Mouse (Mus musculus) regulatory T cell (primary cell): ENCODE measurements around the gene Mycbpap.

Source experiments
- in situ Hi-C: fragments of 300-600 bp; cut with MboI, MseI; formaldehyde crosslinking; loops from one replicate; pipeline ENCODE4 v1.15.1; 2025; ENCODE audit warnings: high pct_unique_total_duplicates

Mycbpap gene

DNA sequence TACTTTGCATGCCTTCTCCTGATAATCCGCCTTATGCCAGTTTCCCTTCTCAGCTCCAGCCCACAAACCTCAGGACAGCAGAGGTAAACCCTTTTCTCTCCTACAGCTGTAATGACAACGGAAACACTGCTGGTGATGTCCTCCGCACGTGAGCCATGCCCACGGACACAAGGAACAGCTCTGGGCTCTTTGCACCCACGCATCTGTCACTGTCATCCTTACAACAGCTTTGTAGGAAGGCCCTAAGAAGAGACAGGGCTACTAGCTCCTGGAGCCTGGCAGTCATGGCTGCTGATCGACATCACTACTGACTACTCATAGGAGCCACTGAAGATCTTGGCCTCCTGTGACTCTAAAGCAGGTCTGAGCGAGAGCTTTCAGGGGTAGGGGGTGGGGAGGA is 11.6 kb upstream of the Mycbpap start:
- in situ Hi-C loops: no loop called here

DNA sequence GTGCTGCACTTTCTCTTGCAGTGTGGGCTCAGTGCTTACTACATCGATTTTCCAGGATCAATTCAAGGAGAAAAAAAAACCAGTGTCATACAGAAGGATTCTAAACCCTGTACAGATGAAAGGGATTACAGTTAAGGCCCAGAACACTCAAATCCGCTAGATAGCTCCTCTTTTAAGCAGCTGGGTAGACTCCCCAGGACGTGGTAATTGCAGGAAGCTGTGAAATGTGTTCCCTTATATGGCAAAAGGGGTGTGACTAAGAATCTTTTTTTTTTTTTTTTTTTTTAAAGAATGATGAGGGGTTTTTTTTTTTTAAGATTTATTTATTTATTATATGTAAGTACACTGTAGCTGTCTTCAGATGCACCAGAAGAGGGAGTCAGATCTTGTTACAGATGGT is 7.3 kb upstream of the Mycbpap start:
- in situ Hi-C loops: no loop called here

- in situ Hi-C loops: no loop called here
These were observed 4.8 kb upstream of the Mycbpap start for GRCm38 (mm10) chr11:94526171-94526879.

DNA sequence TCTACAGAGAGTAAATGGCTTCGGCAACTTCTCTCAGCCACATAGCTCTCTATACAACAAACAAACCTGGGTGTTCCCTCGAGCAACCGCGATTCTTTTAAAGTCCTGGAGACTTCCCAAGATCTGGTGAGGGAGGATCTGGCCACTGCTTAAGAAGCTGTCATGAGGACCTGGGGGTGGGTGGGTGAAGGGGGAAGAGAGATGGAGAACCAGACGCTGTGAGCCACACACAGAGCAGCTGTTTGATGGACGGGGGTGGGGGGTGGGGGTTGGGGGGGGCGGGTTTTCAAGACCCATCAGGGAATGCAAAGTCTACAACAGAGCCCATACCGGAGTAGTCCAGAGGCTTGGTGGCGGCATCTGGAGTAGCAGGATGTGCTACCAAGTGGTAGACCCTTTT is 8.1 kb downstream of the Mycbpap start:
- in situ Hi-C loops: no loop called here

DNA sequence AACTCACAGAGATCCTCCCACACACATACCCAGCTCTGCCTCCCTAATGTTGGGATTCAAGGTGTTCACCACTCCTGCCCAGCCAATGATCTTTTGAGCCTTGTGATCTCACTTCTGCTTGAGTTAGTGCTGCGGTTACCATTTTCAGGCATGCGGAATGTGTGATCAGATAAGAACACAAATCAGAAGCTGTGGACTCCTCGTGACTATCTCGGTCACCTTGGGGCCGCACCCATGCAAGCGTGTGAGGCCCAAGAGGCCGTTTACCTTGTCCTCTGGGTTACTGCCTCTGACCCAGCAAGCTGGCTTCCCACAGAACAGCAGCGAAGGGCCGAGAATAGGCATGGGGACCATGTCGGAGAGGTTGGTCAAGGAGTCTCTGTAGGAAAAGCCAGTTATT is 12.6 kb downstream of the Mycbpap start:
- in situ Hi-C loops: no loop called here

- in situ Hi-C loops: no loop called here
These were observed 20.1 kb downstream of the Mycbpap start for GRCm38 (mm10) chr11:94501482-94501881.

- in situ Hi-C loops: no loop called here
These were observed 21.2 kb downstream of the Mycbpap start for GRCm38 (mm10) chr11:94500362-94500761.

DNA sequence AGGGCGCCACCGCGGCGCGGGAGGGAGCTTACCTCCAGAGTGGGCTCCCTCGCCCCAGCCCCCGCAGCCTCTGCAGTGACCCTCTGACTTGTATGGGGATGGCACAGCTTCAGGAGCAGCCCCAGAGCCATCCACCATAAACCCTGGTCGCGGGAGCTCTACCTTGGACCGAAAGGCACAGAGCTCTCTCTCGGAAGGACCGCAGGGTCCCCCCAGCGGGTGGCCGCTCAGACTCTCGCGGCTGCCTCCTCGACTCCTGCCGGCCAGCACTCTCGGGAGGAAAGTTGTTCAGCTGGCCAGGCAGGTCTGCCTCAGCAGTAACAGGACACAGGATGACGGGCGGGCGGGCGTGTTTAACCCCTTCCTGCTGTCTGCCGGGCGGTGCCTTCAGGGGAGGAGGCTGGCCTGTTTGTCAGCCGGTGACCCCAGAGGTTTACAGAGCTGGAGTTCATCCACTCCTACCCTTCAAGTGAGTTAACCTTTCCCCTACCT is 21.8 kb downstream of the Mycbpap start, which contains the start of gene Epn3:
TSS of gene Epn3 (minus strand) at position 314 of the 492 bp plus-strand sequence.
- in situ Hi-C loops: no loop called here

DNA sequence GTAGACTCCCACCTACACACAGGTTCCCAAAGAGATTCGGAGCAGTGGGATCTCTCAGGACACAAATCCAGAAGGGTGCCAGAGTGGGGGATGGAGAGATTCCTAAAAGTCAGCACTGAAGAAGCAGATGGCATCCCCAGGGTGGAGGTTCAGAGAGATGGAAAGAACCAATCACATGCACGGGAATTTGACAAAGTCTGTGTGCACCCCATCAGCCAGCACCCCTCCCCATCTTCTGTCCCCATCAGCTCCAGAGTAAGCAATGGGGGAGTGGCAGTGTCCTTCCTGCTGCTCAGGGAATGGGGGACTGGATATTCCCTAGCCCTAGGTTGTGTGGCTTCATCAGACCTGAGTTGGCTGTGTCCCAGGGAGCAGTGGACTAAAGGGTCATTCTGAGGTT is 22.5 kb downstream of the Mycbpap start:
- in situ Hi-C loops: no loop called here

GRCm38 (mm10) chr11:94498093-94498996 is 23.2 kb downstream of the Mycbpap start:
- in situ Hi-C loops: no loop called here

DNA sequence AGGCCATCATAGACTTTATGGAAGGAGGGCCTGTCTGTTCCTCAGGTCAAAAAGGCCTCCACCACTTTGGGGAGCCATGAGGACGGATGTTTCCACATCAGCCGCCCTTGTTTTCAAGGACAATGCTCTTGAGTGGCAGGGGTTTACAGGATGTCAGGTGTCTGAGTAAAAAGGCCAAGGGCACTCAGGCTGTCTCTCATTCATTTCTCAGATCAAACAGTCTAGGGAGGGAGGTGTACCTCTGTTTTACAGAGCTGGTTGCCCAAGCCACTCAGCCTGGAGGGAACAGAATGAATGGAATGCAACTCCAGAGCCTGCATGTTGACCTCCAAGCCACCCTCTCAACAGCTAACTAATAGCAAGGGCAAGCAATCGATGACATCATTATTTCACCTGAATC is 26.1 kb downstream of the Mycbpap start:
- in situ Hi-C loops: no loop called here

- in situ Hi-C loops: no loop called here
These were observed 29.8 kb downstream of the Mycbpap start for GRCm38 (mm10) chr11:94491749-94492099.

- in situ Hi-C loops: no loop called here
These were observed 30.4 kb downstream of the Mycbpap start for GRCm38 (mm10) chr11:94491035-94491748.

GRCm38 (mm10) chr11:94489745-94490144 is 31.8 kb downstream of the Mycbpap start:
- in situ Hi-C loops: no loop called here

DNA sequence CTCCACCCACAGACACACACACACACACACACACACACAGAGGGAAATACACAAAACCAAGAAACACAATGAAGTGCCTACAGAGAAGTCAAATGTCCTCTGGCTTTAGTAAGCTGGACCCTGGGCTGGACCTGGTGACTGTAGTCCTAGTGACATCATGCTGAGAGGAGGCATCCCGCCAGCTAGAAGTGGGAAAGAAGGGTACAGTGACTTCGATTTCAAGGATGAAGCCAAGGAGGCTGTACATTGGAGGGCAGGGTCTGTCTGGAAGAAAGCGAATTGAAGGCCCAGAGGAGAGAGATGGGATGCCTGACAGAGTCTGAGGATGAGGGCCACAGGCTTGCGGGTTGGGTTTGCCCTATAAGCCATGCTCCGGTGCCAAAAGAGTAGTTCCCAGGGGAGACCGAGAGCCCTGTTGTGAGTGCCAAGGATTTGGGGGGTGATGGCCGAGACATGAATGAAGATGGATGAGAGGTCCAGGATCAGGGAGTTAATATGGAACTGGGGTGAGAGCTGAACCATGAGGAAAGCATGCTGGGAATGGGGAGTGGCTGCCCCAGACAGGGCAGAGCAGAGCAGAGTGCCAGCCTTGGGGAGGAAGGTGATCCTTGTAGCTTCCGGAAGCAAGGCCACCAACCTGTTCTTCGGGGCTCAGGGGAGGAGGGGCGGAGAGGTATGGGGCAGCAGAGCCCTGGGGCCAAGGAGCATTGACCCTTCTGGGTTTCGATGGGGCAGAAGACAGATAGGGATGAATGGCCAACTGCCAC is 32.6 kb downstream of the Mycbpap start:
- in situ Hi-C loops: no loop called here

DNA sequence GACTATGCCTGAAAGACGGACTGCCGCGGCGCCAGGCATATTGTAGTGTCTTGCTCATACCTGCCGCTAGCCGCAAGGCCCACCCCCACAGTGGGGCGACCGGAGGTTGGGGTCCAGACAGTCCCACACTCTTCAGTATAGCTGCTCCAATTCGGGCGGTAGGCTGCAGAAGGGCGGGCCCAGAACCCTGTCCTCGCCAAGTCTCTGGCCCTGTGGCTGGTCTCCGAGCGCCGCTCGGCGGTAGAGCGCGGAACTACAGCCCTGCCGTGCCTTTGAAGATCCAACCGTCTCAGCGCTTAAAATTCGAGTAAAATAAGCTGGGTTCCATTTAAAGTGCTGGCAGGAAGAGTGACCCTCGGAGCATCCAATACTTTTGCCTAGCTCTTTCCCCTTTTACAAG is 35.5 kb downstream of the Mycbpap start, which contains the start of gene Spata20:
TSS of gene Spata20 (minus strand) at position 179 of the 400 bp plus-strand sequence.
- in situ Hi-C loops: no loop called here

- in situ Hi-C loops: no loop called here
These were observed 36.3 kb downstream of the Mycbpap start for GRCm38 (mm10) chr11:94485223-94485622.

DNA sequence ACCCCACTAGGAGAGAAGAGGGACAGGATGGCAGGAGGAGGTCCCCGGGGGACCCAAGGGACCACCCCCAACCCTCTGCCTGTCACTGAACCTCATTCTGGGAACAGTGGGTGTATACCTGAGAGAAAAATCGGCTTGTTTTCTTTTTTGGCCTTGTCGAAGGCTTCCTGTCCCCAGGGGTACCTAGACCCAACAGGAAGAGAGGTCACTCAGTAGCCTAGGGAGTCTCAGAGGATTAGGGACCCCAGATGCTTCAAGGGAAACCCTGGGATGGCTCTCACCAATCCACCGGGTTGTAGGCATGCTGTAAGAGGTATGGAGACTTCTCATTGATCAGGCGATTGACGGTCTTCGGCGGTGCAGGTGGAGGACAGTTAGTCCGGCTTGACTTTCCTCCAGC is 36.9 kb downstream of the Mycbpap start:
- in situ Hi-C loops: no loop called here

GRCm38 (mm10) chr11:94483921-94484320 is 37.6 kb downstream of the Mycbpap start:
- in situ Hi-C loops: no loop called here

GRCm38 (mm10) chr11:94483436-94483835 is 38.1 kb downstream of the Mycbpap start:
- in situ Hi-C loops: no loop called here

GRCm38 (mm10) chr11:94482738-94483137 is 38.8 kb downstream of the Mycbpap start:
- in situ Hi-C loops: no loop called here
